Mouse (Mus musculus) embryonic facial prominence, embryonic 12.5 days (tissue): ENCODE results near the gene Dclre1c. TPM values are rescaled to one million over a fixed set of nuclear protein-coding genes. Genes with fewer than 3 reads are reported as not detected.

Experiments used
- ATAC-seq: fragments of 200-750 bp; cut with Nextera tagmentation; 2 replicates; pipeline ENCODE4 v1.8.0; 2017; ENCODE audit not compliant: insufficient number of reproducible peaks, insufficient read depth, low FRiP score, low TSS enrichment
- H3K27ac ChIP-seq: fragments of 300-500 bp; sonication (generic); 2 replicates; pipeline ENCODE4 v1.5.1; 2016; ENCODE audit warnings: mild to moderate bottlenecking
- H3K27me3 ChIP-seq: fragments of 300-500 bp; sonication (generic); 2 replicates; pipeline ENCODE4 v1.6.1; 2016; ENCODE audit warnings: mild to moderate bottlenecking, moderate library complexity
- H3K36me3 ChIP-seq: fragments of 300-500 bp; sonication (generic); 2 replicates; pipeline ENCODE4 v1.6.1; 2016; ENCODE audit warnings: mild to moderate bottlenecking
- H3K4me1 ChIP-seq: fragments of 300-500 bp; sonication (generic); 2 replicates; pipeline ENCODE4 v1.6.1; 2016
- H3K4me2 ChIP-seq: fragments of 300-500 bp; sonication (generic); replicated peaks from 2 replicates; pipeline ENCODE4 v1.6.1; 2016; ENCODE audit warnings: mild to moderate bottlenecking, moderate library complexity
- H3K4me3 ChIP-seq: fragments of 300-500 bp; sonication (generic); 2 replicates; pipeline ENCODE4 v1.5.1; 2016; ENCODE audit warnings: mild to moderate bottlenecking
- H3K9ac ChIP-seq: fragments of 300-500 bp; sonication (generic); 2 replicates; pipeline ENCODE4 v1.6.1; 2016; ENCODE audit warnings: mild to moderate bottlenecking, moderate library complexity
- H3K9me3 ChIP-seq: fragments of 300-500 bp; sonication (generic); 2 replicates; pipeline ENCODE4 v1.6.1; 2016; ENCODE audit warnings: mild to moderate bottlenecking, moderate library complexity
- WGBS: fragments of 180-500 bp; shearing (Covaris S2); methylation state at CpG from one replicate; pipeline ENCODE4 v1.1.7; 2016; 5-methylcytosine and 5-hydroxymethylcytosine counted together
- polyA plus RNA-seq: library from polyadenylated mRNA; unstranded; fragments of >200 nt; fragmentation: Nextera tagmentation; extraction: Ambion mirVana; gene quantifications from 2 replicates; pipeline ENCODE4 v1.2.1, GENCODE M21; 2016

The Dclre1c gene
- polyA plus RNA-seq, 1 experiment from 2014 or later = 7.1 TPM

- 8% methylated on average over 9 of the region's 10 CpGs for whole genome bisulfite sequencing
- Histone ChIP-seq H3K4me2 (peak overlapping the region; percentile 85), H3K27me3 (no peaks in the 10 kb centered on the region), H3K36me3 (no peaks in the 10 kb centered on the region), H3K9me3 (no peaks in the 10 kb centered on the region), H3K9ac (peak overlapping the region; percentile 42), H3K4me1 (peaks cover 10% of the 10 kb centered on the region; the same call in 1 of the 2 replicates), H3K4me3 (peak overlapping the region; percentile 54), H3K27ac (no peak overlapping the region)
- no peak for ATAC-seq
Observed at GRCm38 (mm10) chr2:3424579-3424910, 614 bp downstream of the Dclre1c start.

DNA sequence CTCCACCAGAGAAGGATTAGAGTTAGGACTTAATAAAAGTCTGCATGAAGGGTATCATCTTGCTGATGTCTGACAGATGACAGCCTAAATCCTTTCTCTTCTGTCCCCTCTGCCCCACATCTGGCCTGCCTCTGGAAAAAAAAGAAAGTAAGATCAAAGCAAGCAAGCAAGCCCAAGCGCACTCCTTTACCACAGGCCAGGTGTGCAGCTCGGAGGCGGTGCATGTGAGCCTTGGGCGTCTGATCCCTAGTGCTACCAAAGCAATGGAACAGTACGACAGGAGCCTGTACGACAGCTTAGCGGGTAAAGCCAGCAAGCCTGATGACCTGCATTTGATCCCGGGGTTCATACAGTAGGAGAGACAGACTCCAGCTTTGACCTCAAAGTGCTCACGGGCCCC lies 7.0 kb downstream of the Dclre1c start:
- Histone ChIP-seq H3K36me3 (no peaks in the 10 kb centered on the region), H3K4me1 (no peaks in the 10 kb centered on the region), H3K4me3 (no peak overlapping the region), H3K27me3 (no peaks in the 10 kb centered on the region), H3K4me2 (no peak overlapping the region), H3K9ac (no peak overlapping the region), H3K27ac (no peak overlapping the region), H3K9me3 (no peaks in the 10 kb centered on the region)
- no peak for ATAC-seq
- 74% methylated on average over 9 of the region's 9 CpGs for WGBS

DNA sequence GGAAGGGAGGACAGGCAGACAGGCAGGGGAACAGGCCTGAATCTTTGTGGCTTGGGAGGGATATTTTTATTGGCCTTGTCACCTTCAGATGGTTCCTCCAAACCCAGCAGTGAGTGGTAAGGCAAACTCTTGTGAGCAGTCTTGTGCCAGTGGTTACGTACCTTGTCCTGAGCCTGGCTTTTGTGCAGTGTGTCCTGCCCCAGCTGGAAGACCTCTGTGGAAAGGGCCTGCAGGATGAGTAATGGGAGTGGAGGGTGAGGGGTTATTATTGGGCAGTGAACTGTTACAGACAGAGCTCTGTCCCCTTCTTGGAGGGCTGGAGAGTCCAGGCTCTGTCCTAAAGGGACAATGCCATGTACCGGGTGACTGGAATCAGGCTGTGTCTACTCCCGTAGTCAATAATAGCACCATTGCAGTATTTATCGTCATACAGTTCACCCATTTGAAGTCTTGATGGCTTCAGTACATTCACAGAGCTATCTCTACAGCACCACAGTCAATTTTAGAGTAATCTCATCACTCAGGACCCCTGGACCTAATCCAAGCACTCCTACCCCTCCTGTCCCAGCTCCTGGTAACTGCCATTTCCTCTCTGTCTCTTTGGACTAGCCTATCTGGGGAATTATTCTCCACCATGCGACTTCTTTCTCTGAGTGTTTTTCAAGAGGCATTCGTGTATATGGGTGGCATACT lies 11.6 kb downstream of the Dclre1c start:
- H3K4me2 ChIP-seq = no peak overlapping the region

DNA sequence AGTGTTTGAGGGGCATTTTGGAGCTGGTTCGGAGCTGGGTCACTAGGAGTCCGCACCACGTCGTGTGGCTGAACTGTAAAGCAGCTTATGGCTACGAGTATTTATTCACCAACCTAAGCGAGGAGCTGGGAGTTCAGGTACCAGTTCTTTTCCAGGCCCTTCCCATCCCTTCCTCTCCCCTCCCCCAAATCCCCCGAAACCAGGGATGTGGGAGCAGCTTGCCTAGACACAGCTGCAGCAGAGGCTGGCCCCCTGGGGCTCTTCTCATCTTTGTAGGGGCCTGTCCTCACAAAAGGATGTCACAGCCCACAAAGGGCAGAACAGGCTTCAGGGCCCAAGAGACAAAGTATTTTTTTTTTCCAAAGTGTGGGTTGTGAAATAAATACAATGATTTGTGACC lies 14.0 kb downstream of the Dclre1c start:
- Histone ChIP-seq H3K27me3 (no peaks in the 10 kb centered on the region), H3K9me3 (no peaks in the 10 kb centered on the region), H3K4me1 (no peaks in the 10 kb centered on the region), H3K4me2 (no peak overlapping the region), H3K27ac (no peak overlapping the region), H3K4me3 (no peak overlapping the region), H3K9ac (no peak overlapping the region), H3K36me3 (no peaks in the 10 kb centered on the region)
- WGBS = 46% methylated on average over 7 of the region's 7 CpGs
- no peak for ATAC-seq

More for the DNA sequence above, 11.6 kb downstream of the Dclre1c start:
- Histone ChIP-seq H3K4me3 (no peak overlapping the region), H3K4me1 (no peaks in the 10 kb centered on the region), H3K36me3 (no peaks in the 10 kb centered on the region), H3K27ac (no peak overlapping the region), H3K9me3 (no peaks in the 10 kb centered on the region), H3K9ac (no peak overlapping the region), H3K27me3 (no peaks in the 10 kb centered on the region)
- 88% methylated on average over 6 of the region's 6 CpGs for WGBS
- no peak for ATAC-seq

DNA sequence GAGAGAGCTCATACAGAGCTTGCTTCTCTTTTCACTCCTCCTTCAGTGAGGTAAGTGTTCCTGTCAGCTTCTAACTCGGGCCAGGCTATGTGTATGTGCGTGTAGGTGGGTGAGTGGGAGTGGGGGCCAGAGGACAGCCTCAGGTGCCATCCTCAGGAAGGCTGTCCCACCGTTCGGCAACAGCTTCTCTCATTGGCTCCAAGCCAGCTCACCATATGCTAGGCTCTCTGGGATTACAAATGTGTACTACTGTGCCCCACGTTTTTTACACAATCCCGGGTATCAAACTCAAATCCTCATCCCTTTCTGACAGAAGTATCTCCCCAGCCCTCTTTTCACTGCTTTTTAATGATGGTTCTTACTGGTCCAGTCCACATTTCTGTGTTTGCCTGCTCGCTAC lies 20.3 kb downstream of the Dclre1c start:
- H3K9me3 ChIP-seq = no peaks in the 10 kb centered on the region
- no peaks in the 10 kb centered on the region for H3K27me3 ChIP-seq
- H3K4me2 ChIP-seq = no peak overlapping the region
- 82% methylated on average over 7 of the region's 7 CpGs for WGBS
- H3K4me3 ChIP-seq = no peak overlapping the region
- no peaks in the 10 kb centered on the region for H3K4me1 ChIP-seq
- H3K36me3 ChIP-seq = peaks cover 5% of the 10 kb centered on the region; the same call in 1 of the 2 replicates
- no peak overlapping the region for H3K27ac ChIP-seq
- no peak for ATAC-seq
- no peak overlapping the region for H3K9ac ChIP-seq

GRCm38 (mm10) chr2:3445984-3446383 lies 22.1 kb downstream of the Dclre1c start:
- H3K27me3 ChIP-seq = no peaks in the 10 kb centered on the region
- 92% methylated on average over 4 of the region's 4 CpGs for WGBS
- H3K4me1 ChIP-seq = no peaks in the 10 kb centered on the region
- H3K27ac ChIP-seq = no peak overlapping the region
- no peak overlapping the region for H3K9ac ChIP-seq
- H3K36me3 ChIP-seq = peaks cover 5% of the 10 kb centered on the region
- H3K9me3 ChIP-seq = no peaks in the 10 kb centered on the region
- H3K4me3 ChIP-seq = no peak overlapping the region
- ATAC-seq = no peak
- no peak overlapping the region for H3K4me2 ChIP-seq

- H3K9ac ChIP-seq = no peak overlapping the region
- H3K27ac ChIP-seq = no peak overlapping the region
- WGBS = 83% methylated on average over 2 of the region's 2 CpGs
- no peaks in the 10 kb centered on the region for H3K4me1 ChIP-seq
- no peak overlapping the region for H3K4me2 ChIP-seq
- no peak for ATAC-seq
- no peaks in the 10 kb centered on the region for H3K27me3 ChIP-seq
- no peaks in the 10 kb centered on the region for H3K9me3 ChIP-seq
- H3K36me3 ChIP-seq = peaks cover 17% of the 10 kb centered on the region
- no peak overlapping the region for H3K4me3 ChIP-seq
Observed at GRCm38 (mm10) chr2:3449431-3449830, 25.5 kb downstream of the Dclre1c start.

DNA sequence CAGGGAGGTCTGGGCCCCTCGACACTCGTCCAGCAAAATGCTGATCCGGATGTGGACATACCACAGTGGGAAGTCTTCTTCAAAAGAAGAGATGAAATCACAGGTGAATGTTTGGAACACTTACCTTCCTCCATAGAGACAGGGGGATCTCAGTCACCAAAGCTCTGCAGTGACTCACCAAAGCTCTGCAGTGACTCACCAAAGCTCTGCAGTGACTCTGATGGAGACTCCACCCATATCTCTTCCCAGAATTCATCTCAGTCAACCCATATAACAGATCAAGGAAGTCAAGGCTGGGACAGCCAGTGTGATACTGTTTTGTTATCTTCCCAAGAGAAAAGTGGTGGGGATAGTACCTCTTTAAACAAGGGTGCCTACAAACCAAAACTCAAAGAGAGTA lies 29.2 kb downstream of the Dclre1c start:
- Histone ChIP-seq H3K27me3 (no peaks in the 10 kb centered on the region), H3K36me3 (peaks cover 35% of the 10 kb centered on the region)

DNA sequence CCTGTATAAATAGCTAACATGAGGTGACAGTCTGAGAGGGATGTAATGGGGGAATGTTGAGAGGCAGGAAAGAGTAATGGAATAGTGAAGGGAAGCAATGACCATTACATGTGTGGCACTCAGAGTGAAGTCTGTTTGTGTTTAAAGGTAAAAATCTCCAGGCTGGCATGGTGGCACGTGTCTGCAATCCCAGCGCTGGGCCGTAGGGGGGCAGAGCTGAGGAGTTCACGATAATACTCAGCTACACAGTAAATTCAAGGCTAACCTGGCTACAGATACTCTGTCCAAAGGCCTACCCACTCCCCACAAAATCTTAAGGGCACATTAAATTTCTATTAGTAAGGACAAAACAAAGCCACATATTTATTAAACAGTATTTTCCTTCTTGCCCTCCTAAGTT lies 32.7 kb downstream of the Dclre1c start:
- 78% methylated on average over 4 of the region's 4 CpGs for WGBS
- peaks cover 40% of the 10 kb centered on the region for H3K36me3 ChIP-seq

More for the DNA sequence above, 29.2 kb downstream of the Dclre1c start:
- H3K27ac ChIP-seq = no peak overlapping the region
- ATAC-seq = no peak
- no peak overlapping the region for H3K4me2 ChIP-seq
- H3K9ac ChIP-seq = no peak overlapping the region
- H3K4me3 ChIP-seq = no peak overlapping the region
- 93% methylated on average over 3 of the region's 3 CpGs for WGBS
- H3K4me1 ChIP-seq = no peaks in the 10 kb centered on the region
- H3K9me3 ChIP-seq = no peaks in the 10 kb centered on the region

GRCm38 (mm10) chr2:3473891-3474290 lies 50.0 kb downstream of the Dclre1c start:
- H3K4me3 ChIP-seq = peak overlapping the region; percentile 90
- ATAC-seq = no peak
- H3K9me3 ChIP-seq = no peaks in the 10 kb centered on the region
- peaks cover 10% of the 10 kb centered on the region for H3K4me1 ChIP-seq
- 1% methylated on average over 12 of the region's 12 CpGs for WGBS
- H3K4me2 ChIP-seq = peak overlapping the region; percentile 68
- peak overlapping the region; percentile 82 for H3K9ac ChIP-seq
- H3K36me3 ChIP-seq = peaks cover 4% of the 10 kb centered on the region; the same call in 1 of the 2 replicates
- peak overlapping the region; percentile 95 for H3K27ac ChIP-seq
- H3K27me3 ChIP-seq = no peaks in the 10 kb centered on the region

More for the DNA sequence above, 32.7 kb downstream of the Dclre1c start:
- H3K27me3 ChIP-seq = no peaks in the 10 kb centered on the region
- H3K9ac ChIP-seq = no peak overlapping the region
- H3K27ac ChIP-seq = no peak overlapping the region
- H3K4me1 ChIP-seq = no peaks in the 10 kb centered on the region
- no peaks in the 10 kb centered on the region for H3K9me3 ChIP-seq
- no peak overlapping the region for H3K4me3 ChIP-seq
- ATAC-seq = no peak
- no peak overlapping the region for H3K4me2 ChIP-seq

GRCm38 (mm10) chr2:3474361-3474805 lies 50.5 kb downstream of the Dclre1c start:
- ATAC-seq = peak; percentile 73
- WGBS = under 1% methylated on average over 46 of the region's 46 CpGs
- Histone ChIP-seq H3K9me3 (no peaks in the 10 kb centered on the region), H3K36me3 (peaks cover 4% of the 10 kb centered on the region; the same call in 1 of the 2 replicates), H3K27me3 (no peaks in the 10 kb centered on the region), H3K4me2 (peak overlapping the region; percentile 68), H3K27ac (peak overlapping the region; percentile 95), H3K4me3 (peak overlapping the region; percentile 90), H3K9ac (peak overlapping the region; percentile 82), H3K4me1 (peaks cover 10% of the 10 kb centered on the region)

GRCm38 (mm10) chr2:3474861-3475283 lies 50.9 kb downstream of the Dclre1c start, which contains the start of gene Suv39h2:
Gene Suv39h2, minus strand, starts transcription at chr2:3475031.
- peak; percentile 98 for ATAC-seq
- Histone ChIP-seq H3K27me3 (no peaks in the 10 kb centered on the region), H3K4me3 (peak within 1 kb of the TSS; percentile 90), H3K9me3 (no peaks in the 10 kb centered on the region), H3K27ac (peak within 1 kb of the TSS; percentile 95), H3K4me1 (peaks cover 10% of the 10 kb centered on the region), H3K9ac (peak within 1 kb of the TSS; percentile 82), H3K4me2 (peak within 1 kb of the TSS; percentile 68), H3K36me3 (peaks cover 4% of the 10 kb centered on the region; the same call in 1 of the 2 replicates)
- 1% methylated on average over 41 of the region's 42 CpGs for WGBS
